Mouse (Mus musculus): ENCODE results near the gene Hist1h2ab.
"Not testable (repeated sequence)": the region's sequence is repeated elsewhere in the genome, so short reads cannot be mapped to it uniquely, and the experiment has no call there.

Hist1h2ab gene

GRCm38 (mm10) chr13:23750839-23751477 lies at the start of gene Hist1h2ab:
Hist1h2ab (plus strand) TSS chr13:23751126.
- DNase-seq (ENCODE audit: low spot score), result not testable (repeated sequence)

DNA sequence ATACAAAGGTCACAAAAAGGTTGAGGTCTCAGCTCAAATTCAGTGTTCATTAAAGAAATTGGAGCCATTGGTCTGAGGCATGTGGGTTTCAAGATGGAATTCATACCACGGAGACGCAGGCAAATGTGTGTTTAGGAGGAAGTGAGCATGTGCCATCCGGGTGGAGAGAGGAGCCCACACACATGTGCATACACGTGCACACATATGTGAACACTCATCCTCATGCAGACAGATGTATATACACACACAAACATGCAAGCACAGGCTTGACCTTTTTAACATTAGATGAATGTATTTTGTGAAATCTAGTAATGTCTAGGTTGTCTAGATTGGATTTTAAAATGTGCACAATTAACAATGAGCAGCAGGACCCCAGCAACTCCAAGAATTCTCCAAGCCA lies 48.7 kb upstream of the Hist1h2ab start:
- DNase-seq (ENCODE audit: low spot score), result no peak

DNA sequence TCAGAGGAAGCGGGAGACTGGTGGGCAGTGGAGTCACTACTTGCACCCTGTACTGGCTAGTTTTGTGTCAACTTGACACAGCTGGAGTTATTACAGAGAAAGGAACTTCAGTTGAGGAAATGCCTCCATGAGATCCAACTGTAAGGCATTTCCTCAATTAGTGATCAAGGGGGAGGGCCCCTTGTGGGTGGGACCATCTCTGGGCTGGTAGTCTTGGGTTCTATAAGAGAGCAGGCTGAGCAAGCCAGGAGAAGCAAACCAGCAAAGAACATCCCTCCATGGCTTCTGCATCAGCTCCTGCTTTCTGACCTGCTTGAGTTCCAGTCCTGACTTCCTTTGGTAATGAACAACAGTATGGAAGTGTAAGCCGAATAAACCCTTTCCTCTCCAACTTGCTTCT lies 48.1 kb upstream of the Hist1h2ab start:
- DNase-seq (ENCODE audit: low spot score), result not testable (repeated sequence)

DNA sequence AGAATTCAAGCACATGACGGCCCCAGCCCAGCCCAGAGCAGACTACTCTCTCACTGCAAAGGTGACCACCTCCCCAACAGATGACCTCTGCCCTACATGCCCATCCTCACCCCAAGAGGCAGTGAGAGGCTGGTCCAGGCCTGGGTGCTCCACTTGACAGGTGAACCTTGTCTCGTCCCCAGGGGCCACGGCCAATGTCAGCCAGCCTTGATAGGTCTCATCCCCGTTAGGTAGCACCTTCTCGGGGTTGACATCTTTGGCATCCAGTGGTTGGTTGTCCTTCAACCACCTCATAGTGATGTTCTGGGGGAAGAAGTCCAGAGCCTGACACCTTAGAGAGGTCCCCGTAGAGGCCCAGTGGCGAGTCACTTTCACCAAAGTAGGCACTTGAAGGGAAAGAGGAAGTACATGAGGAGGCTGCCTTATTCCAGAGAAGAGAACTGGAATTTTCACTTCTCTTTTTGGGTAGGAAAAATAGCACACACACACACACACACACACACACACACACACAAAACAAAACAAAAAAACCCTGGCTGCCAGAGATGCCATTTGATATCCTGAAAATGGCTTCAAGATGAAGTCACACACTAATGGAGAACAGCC lies 45.1 kb upstream of the Hist1h2ab start:
- no peak for DNase-seq (ENCODE audit: low spot score)

DNA sequence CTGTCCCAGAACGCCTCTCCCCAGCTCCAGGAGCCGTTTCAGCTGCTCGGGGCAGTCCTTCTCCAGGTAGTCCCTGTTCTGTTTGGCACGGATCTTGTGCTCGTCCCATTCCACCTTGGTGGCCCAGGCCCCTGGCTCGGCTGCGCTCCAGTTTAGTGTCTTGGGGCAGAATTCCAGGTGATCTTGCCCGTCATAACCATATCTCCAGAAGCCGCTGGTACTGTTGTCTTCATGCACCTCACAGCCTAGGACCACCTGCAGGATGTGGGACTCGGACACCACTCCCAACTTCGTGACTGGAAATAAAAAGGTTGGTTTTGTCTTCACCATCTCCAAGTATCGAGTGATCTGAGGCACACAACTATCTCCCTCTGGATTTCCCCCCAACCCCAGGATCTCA lies 44.2 kb upstream of the Hist1h2ab start:
- DNase-seq (ENCODE audit: low spot score), result no peak

GRCm38 (mm10) chr13:23708041-23708440 lies 42.9 kb upstream of the Hist1h2ab start:
- DNase-seq (ENCODE audit: low spot score), result no peak

GRCm38 (mm10) chr13:23708654-23709053 lies 42.3 kb upstream of the Hist1h2ab start:
- DNase-seq (ENCODE audit: low spot score), result no peak

- DNase-seq (ENCODE audit: low spot score), result peak; percentile 55
Measured at GRCm38 (mm10) chr13:23709714-23710373, 41.1 kb upstream of the Hist1h2ab start.

GRCm38 (mm10) chr13:23710374-23711089 lies 40.4 kb upstream of the Hist1h2ab start, which contains the start of gene Hfe:
Hfe (minus strand) TSS chr13:23710854.
- DNase-seq (ENCODE audit: low spot score), result peak; percentile 68

- DNase-seq (ENCODE audit: low spot score), result peak; percentile 11
Measured at GRCm38 (mm10) chr13:23716261-23717042, 34.5 kb upstream of the Hist1h2ab start.

DNA sequence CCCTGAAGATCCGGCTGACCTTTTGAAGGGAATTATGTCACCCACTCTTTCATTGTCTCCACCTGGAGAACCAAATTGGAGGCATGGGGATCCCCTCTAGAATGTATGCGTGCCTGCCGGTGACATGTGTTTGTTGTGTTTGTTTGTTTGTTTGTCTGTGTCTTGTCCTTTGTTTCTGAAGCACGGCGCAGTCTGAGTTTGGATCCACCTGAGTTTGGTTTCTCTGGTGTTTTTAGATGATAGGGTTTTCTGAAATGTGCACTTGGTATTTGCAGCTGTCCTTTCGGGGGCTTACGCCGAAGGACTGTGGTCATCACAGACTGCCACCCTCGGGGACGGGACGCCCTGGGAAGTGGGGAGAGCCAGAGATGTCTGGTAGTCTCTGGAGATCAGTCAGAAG lies 33.8 kb upstream of the Hist1h2ab start:
- peak; percentile 37 for DNase-seq (ENCODE audit: low spot score)

GRCm38 (mm10) chr13:23717593-23718245 lies 33.2 kb upstream of the Hist1h2ab start:
- DNase-seq (ENCODE audit: low spot score), result peak; percentile 28

DNA sequence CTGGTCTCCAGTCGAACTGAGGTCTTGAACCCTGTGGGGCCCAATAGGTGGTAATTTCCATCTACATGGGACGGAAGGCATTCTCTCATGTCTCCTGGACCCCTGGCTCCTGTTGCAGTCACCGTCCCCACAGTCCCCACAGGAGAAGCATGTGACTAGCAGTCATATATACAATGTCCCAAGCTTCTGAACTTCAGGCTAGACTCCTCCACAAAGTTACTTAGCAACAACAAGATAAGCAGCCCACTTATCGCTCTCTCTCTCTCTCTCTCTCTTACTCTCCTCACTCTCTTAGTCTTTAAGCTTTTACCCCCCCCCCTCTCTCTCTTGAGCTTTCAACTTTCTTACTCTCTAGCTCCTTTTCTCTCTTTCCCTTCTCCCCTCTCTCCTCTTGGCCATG lies 26.7 kb upstream of the Hist1h2ab start:
- DNase-seq (ENCODE audit: low spot score), result no peak

GRCm38 (mm10) chr13:23725213-23725612 lies 25.7 kb upstream of the Hist1h2ab start:
- no peak for DNase-seq (ENCODE audit: low spot score)

DNA sequence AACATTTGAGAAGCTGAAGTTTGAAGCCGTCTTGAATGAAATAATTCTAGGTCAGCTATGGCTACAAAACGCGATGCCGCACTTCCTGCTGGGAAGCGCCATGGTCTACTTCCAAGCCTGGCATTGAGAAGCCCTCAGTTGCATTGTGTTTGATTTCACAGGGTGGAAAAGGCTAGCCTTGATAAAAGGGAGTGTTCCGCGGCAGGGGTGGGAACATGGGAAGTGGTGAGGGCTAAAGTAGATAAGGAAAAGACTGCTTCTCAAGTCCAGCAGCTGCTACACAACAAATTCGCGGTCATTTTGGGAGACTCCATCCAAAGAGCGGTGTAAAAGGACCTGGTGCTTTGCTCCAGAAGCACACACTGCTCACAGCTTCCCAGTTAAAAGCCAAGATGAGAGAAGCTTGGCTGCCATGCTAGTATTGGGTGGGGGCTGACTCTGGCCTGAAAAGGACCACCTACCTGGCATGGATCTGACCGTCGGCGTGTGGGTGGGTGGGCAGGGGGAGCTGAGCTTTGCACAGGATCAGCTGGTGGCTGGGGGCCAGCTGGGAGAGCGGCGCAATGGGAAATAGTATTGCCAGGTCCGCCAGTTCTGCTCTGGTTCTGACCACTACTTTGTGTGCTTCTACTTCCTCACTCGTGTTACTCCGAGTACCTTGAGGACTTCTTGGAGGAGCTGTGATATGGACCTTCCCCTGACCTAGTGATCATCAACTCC lies 22.3 kb upstream of the Hist1h2ab start:
- no peak for DNase-seq (ENCODE audit: low spot score)

DNA sequence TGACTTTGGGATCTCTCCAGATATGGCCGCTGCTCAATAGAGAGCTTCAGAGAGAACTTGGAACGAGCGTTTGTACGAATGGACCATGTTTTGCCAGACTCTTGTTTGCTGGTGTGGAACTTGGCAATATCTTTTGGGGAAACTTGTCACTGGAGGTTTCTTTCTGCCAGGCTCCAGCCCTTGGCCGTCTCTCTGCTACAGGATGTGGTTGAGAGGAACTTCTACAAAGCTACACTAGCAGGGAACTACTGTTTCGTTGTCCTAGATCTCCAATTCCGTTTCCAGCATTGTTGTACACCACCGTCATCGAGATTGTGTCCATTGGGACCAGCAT lies 21.8 kb upstream of the Hist1h2ab start:
- no peak for DNase-seq (ENCODE audit: low spot score)

DNA sequence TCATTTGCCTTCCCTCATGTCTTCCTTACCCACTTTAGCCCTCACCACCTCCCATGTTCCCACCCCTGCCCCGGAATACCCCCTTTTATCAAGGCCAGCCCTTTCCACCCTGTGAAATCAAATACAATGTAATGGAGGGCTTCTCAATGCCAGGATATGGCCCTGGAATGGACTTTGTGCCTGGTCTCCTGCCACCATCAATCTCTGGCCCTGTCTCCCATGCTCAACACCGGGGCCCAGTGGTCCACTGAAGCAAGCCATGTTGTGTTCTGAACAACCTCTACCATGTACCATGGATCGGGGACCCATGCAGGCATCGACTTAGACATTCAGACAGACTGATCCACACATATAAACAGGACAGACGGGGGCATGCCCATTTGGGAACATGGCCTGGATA lies 21.2 kb upstream of the Hist1h2ab start:
- DNase-seq (ENCODE audit: low spot score), result no peak

- DNase-seq (ENCODE audit: low spot score), result no peak
Measured at GRCm38 (mm10) chr13:23730479-23730878, 20.4 kb upstream of the Hist1h2ab start.

DNA sequence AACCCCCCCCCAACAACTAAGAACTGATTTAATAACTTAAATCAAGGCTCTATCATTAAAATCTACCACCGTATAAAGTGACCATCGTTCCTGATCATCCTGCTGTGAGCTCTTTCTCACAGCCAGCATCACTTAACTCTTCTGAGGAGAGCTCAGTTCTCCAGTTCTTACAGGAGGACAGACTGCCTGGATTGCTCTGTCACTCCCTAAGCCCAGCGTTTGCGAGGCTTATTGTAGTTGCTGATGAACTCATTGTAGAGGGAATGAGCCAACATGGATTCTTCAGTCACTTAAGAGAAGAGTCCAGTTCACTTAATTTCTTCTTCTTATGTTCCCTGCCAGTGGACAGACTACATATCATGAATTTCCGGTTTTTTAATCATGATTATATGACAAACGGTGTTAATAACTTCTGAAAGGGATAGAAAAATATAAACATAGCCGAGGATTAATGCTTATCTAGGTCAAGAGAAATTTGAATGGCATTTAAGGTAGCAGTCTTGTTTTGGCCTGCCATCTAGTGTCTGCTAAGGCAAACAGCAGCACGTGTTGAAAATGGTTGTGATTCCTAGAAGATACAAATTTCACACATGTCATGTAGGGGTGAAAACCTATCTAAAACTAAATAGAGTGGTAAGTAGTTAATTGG lies 18.6 kb upstream of the Hist1h2ab start:
- DNase-seq (ENCODE audit: low spot score), result no peak

- DNase-seq (ENCODE audit: low spot score), result no peak
Measured at GRCm38 (mm10) chr13:23737091-23737490, 13.8 kb upstream of the Hist1h2ab start.
